Mouse (Mus musculus) liver, adult 2 months (tissue): ENCODE measurements around the gene Olfr484.

Experiments used
- CTCF ChIP-seq: fragments of 200-500 bp; IDR thresholded peaks from 2 replicates; pipeline ENCODE4 v1.5.1; 2011; ENCODE audit warnings: low read depth, low read length, control low read depth
- POLR2A ChIP-seq: fragments of 200-500 bp; IDR thresholded peaks from 2 replicates; pipeline ENCODE4 v1.6.1; 2011; ENCODE audit warnings: low read length, control low read depth; ENCODE audit not compliant: insufficient read depth; ENCODE audit errors: extremely low read depth

DNA sequence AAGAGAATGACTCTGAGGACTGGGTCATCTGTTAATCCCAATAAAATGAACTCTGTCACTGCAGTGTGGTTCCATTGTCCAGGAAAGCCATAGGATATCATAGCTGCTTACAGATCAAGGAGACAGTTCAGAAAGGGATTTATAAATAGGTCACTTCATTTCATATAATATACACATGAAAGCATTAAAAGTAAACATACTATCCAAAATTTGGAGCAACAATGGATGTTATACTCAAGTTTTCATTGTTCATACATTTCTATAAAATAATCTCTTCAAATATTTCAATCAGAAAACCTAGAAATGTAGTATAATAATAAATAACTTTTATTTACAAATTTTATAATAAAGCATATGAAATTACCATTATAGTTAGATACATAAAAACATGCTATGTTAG, 32.5 kb upstream of the Olfr484 start, which contains the start of gene Olfr485:
- TF ChIP-seq CTCF (no peak), POLR2A (no peak)
